Mouse (Mus musculus) granulocyte monocyte progenitor cell, adult 5-6 weeks (primary cell): ENCODE results near the gene Magee2. TPM values are rescaled to one million over a fixed set of nuclear protein-coding genes. Genes with fewer than 3 reads are reported as not detected.
"Not testable (repeated sequence)": the region's sequence is repeated elsewhere in the genome, so short reads cannot be mapped to it uniquely, and the experiment has no call there.

Experiments
- ATAC-seq: replicated peaks from 2 replicates; pipeline ENCODE4 v1.8.0; 2016; ENCODE audit warnings: mild to moderate bottlenecking, moderate TSS enrichment, inconsistent platforms; ENCODE audit not compliant: poor library complexity, severe bottlenecking
- total RNA-seq, 2 experiments: library from RNA; stranded (forward) in 1 of 2; stranded (reverse) in 1 of 2; fragments of 200-712, 200-1000 nt in 1 of 2; fragments of >200 nt in 1 of 2; fragmentation: Nextera tagmentation in 1 of 2; gene quantifications; 2 replicates each; pipeline ENCODE4 v1.2.3; 2014 to 2017

The Magee2 gene
- total RNA-seq (2014; fragmentation: Nextera tagmentation) (0.21 TPM in 1 of 2 replicates, not detected in the other), total RNA-seq (2017) (0.13 and 0.36 TPM in 2 replicates)

GRCm38 (mm10) chrX:104856751-104857341, at the start of gene Magee2:
Magee2 (minus strand) TSS chrX:104857267.
- peak; percentile 92 for ATAC-seq

- no peak for ATAC-seq
Measured at GRCm38 (mm10) chrX:104853610-104854009, 3.5 kb downstream of the Magee2 start.

- ATAC-seq: not testable (repeated sequence)
Measured at GRCm38 (mm10) chrX:104817583-104817982, 39.5 kb downstream of the Magee2 start.

GRCm38 (mm10) chrX:104816987-104817386, 40.1 kb downstream of the Magee2 start:
- not testable (repeated sequence) for ATAC-seq

- not testable (repeated sequence) for ATAC-seq
Measured at GRCm38 (mm10) chrX:104813704-104814103, 43.4 kb downstream of the Magee2 start.

Other genes with a start within 250 kb of the Magee2 start
- 1.4 and 2.5 TPM in 2 replicates for gene Zdhhc15, start 186.2 kb downstream of the Magee2 start, total RNA-seq (2014; fragmentation: Nextera tagmentation)
- gene Zdhhc15, start 186.2 kb downstream of the Magee2 start, total RNA-seq (2017): 0.88 and 1.5 TPM in 2 replicates
- gene Pbdc1, start 222.5 kb upstream of the Magee2 start, total RNA-seq (2014; fragmentation: Nextera tagmentation): 36.0 and 43.0 TPM in 2 replicates
- 50.2 and 56.6 TPM in 2 replicates for gene Pbdc1, start 222.5 kb upstream of the Magee2 start, total RNA-seq (2017)